Mouse (Mus musculus): ENCODE measurements around the gene Crlf1. TPM values are rescaled to one million over a fixed set of nuclear protein-coding genes. Genes with fewer than 3 reads are reported as not detected.

The Crlf1 gene
- total and polyA plus RNA-seq, 3 experiments: 3.8 to 26.6 TPM; not detected in 1

DNA sequence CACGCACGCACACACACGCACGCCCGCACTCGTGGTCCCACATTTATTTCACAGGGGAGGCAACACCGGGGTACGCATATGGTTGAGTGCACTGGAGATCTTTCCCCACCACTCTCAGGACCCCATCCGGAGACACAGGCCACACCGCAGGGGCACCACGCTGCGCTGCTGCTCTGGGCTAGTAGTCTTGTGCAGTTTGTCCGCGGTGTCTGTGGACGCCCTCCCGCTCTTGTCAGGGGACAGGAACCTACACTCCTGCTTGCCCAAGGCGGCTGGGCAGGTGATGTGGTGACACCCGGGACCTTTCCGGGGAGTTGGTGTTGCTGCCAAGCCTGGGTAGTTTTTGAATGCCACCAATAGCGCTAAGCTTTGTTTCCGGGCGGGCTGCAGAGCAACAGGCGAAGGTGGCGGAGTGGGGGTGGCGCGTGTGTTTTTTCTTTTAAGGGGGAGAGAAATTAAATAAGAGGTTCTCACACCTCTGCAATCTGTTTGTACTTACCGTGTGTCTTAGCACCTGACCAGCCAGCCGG is 1.5 kb downstream of the Crlf1 start:
- H3K27me3 ChIP-seq (ENCODE audit: control insufficient read depth in 1 of 2, insufficient read depth in 2 of 2, low read length in 2 of 2): no peaks in the 10 kb centered on the region; a peak in 1 of 4 replicates
- no peak for DNase-seq (ENCODE audit: low read depth, low spot score)
- no peak overlapping the region for H3K4me3 ChIP-seq (ENCODE audit: control insufficient read depth in 1 of 2, insufficient read depth in 1 of 2, low read depth in 2 of 2, low read length in 2 of 2)

DNA sequence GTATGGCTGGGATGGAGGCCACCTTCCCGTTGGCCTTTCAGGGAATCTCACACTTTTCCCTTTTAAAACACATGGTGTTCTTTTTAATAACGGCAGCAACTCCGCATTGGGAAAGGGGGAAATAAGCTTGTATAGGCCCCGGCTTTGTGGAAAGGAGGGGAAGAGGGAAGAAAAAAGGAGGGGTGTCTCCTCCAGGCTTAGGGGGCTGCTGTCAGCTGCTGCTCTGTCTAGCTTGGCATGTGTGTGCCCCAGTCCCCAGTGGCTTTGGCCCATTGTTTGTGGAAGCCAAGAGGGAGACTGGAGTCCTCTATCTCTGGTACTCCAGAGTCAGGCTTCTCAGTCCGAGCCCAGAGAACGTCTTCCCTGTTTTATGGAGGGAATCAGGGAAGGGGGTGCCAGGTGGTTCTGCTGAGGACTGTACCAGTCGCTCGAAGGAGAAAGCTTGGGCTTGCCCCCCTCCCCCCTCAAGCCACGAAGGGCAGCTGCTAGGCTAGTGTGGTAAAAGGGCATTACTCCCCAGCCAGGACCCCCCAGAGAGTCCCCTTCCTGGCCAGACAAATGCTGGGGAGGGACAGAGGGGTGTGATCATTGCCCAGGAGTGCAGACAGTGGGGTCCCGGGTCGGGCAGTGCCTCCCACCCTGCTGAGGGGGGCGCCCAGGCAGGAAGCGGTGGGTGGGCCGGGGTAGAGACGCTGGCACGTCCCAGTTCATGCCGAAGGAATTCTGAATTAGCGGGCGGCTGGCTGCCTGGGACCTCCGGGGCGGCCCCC is 2.2 kb downstream of the Crlf1 start:
- no peak overlapping the region for H3K9ac ChIP-seq (ENCODE audit: control insufficient read depth, low read depth, low read length, poor library complexity, severe bottlenecking)
- H3K27me3 ChIP-seq (ENCODE audit: control insufficient read depth in 1 of 2, insufficient read depth in 2 of 2, low read length in 2 of 2): no peaks in the 10 kb centered on the region; a peak in 1 of 4 replicates
- no peaks in the 10 kb centered on the region for H3K79me2 ChIP-seq (ENCODE audit: control insufficient read depth, insufficient read depth, low read length, poor library complexity)
- DNase-seq (ENCODE audit: low read depth, low spot score): no peak
- no peaks in the 10 kb centered on the region for H3K9me3 ChIP-seq (replicated peaks; ENCODE audit: insufficient read depth, low read length)
- no peak overlapping the region for H3K4me3 ChIP-seq (ENCODE audit: control insufficient read depth in 1 of 2, insufficient read depth in 1 of 2, low read depth in 2 of 2, low read length in 2 of 2)
- H3K27ac ChIP-seq (ENCODE audit: control insufficient read depth, low read depth, low read length): no peak overlapping the region
- no peaks in the 10 kb centered on the region; a peak in 1 of 4 replicates for H3K36me3 ChIP-seq (ENCODE audit: control insufficient read depth in 1 of 2, insufficient read depth in 2 of 2, low read length in 2 of 2)
- peaks cover 0 to 7% of the 10 kb centered on the region in 2 experiments; a peak in 2 of 4 replicates for H3K4me1 ChIP-seq (ENCODE audit: control insufficient read depth in 1 of 2, insufficient read depth in 2 of 2, low read length in 2 of 2)
- no peak for TF ChIP-seq MEF2A (IDR thresholded peaks at IDR 0.05; ENCODE audit: extremely low read depth, insufficient replicate concordance, low read depth, low read length, poor library complexity, severe bottlenecking)
- no peak for TF ChIP-seq ZNF384 (IDR thresholded peaks at IDR 0.05; ENCODE audit: low read depth, low read length)
- no peak for TF ChIP-seq POLR2AphosphoS5 (IDR thresholded peaks at IDR 0.05; ENCODE audit: borderline replicate concordance, low read depth, low read length)
- no peak for TF ChIP-seq UBTF (IDR thresholded peaks at IDR 0.05; ENCODE audit: borderline replicate concordance, insufficient read depth, low read depth, low read length)
- no peak for TF ChIP-seq MYB (IDR thresholded peaks at IDR 0.05; ENCODE audit: low read depth, low read length)
- no peak for TF ChIP-seq POLR2A (IDR thresholded peaks at IDR 0.05; ENCODE audit: control insufficient read depth in 1 of 2, insufficient read depth in 1 of 2, low read depth in 1 of 2, low read length in 2 of 2, poor library complexity in 1 of 2)
- no peak for TF ChIP-seq KAT2A (conservative IDR thresholded peaks at IDR 0.05; ENCODE audit: low read depth, low read length)
- no peak for TF ChIP-seq TAL1 (IDR thresholded peaks at IDR 0.05; ENCODE audit: low read length)
- no peak for TF ChIP-seq POLR2AphosphoS2 (IDR thresholded peaks at IDR 0.05; ENCODE audit: low read length)
- TF ChIP-seq MAZ (IDR thresholded peaks at IDR 0.05; ENCODE audit: low read depth, low read length): no peak

More for the DNA sequence above, 1.5 kb downstream of the Crlf1 start:
- no peaks in the 10 kb centered on the region for H3K79me2 ChIP-seq (ENCODE audit: control insufficient read depth, insufficient read depth, low read length, poor library complexity)
- no peaks in the 10 kb centered on the region for H3K4me1 ChIP-seq (ENCODE audit: control insufficient read depth in 1 of 2, insufficient read depth in 2 of 2, low read length in 2 of 2)
- no peaks in the 10 kb centered on the region for H3K36me3 ChIP-seq (ENCODE audit: control insufficient read depth in 1 of 2, insufficient read depth in 2 of 2, low read length in 2 of 2)
- TF ChIP-seq GABPA (IDR thresholded peaks at IDR 0.05; ENCODE audit: low read depth, low read length) (no peak), MAZ (IDR thresholded peaks at IDR 0.05; ENCODE audit: low read depth, low read length) (no peak), ZNF384 (IDR thresholded peaks at IDR 0.05; ENCODE audit: low read depth, low read length) (no peak)
- H3K9me3 ChIP-seq (replicated peaks; ENCODE audit: insufficient read depth, low read length): no peaks in the 10 kb centered on the region
- no peak overlapping the region for H3K27ac ChIP-seq (ENCODE audit: control insufficient read depth, low read depth, low read length)
- H3K9ac ChIP-seq (ENCODE audit: control insufficient read depth, low read depth, low read length, poor library complexity, severe bottlenecking): no peak overlapping the region

DNA sequence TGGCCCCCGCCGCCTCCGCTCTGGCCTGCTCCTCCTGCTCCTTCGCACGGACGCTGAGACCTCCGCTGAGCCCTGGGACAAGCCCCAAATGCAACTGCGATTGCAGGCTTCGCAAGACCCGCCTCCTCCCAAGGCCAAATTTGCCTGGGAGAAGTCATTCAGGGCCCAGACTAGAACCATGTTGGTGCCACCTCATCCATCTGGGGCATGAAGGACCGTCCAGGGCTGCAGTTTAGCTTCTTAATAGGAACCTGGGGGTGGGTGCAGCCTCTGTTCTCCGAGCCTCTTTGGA is 2.8 kb downstream of the Crlf1 start:
- Histone ChIP-seq H3K27me3 (ENCODE audit: control insufficient read depth in 1 of 2, insufficient read depth in 2 of 2, low read length in 2 of 2) (no peaks in the 10 kb centered on the region; a peak in 1 of 4 replicates), H3K4me1 (ENCODE audit: control insufficient read depth in 1 of 2, insufficient read depth in 2 of 2, low read length in 2 of 2) (peaks cover 2 to 12% of the 10 kb centered on the region in 2 experiments; a peak in 3 of 4 replicates), H3K9me3 (replicated peaks; ENCODE audit: insufficient read depth, low read length) (no peaks in the 10 kb centered on the region), H3K27ac (ENCODE audit: control insufficient read depth, low read depth, low read length) (no peak overlapping the region), H3K36me3 (ENCODE audit: control insufficient read depth in 1 of 2, insufficient read depth in 2 of 2, low read length in 2 of 2) (peaks cover 0 to 2% of the 10 kb centered on the region in 2 experiments; a peak in 1 of 4 replicates), H3K4me3 (ENCODE audit: control insufficient read depth in 1 of 2, insufficient read depth in 1 of 2, low read depth in 2 of 2, low read length in 2 of 2) (no peak overlapping the region), H3K79me2 (ENCODE audit: control insufficient read depth, insufficient read depth, low read length, poor library complexity) (no peaks in the 10 kb centered on the region; the same call in 1 of the 2 replicates), H3K9ac (ENCODE audit: control insufficient read depth, low read depth, low read length, poor library complexity, severe bottlenecking) (no peak overlapping the region)
- TF ChIP-seq ZMIZ1 (IDR thresholded peaks at IDR 0.05; ENCODE audit: low read depth, low read length) (no peak), GATA1 (IDR thresholded peaks at IDR 0.05; ENCODE audit: low read depth, low read length) (no peak)
- no peak for DNase-seq (ENCODE audit: low read depth, low spot score)

Measured in MEL (cell line).